Mouse (Mus musculus): ENCODE measurements around the gene BC030867. TPM values are rescaled to one million over a fixed set of nuclear protein-coding genes. Genes with fewer than 3 reads are reported as not detected.

Gene BC030867
- polyA plus RNA-seq (2012; rRNA removed): 2.3 and 2.4 TPM in 2 replicates

GRCm38 (mm10) chr11:102248630-102249230 lies at the start of gene BC030867:
Gene BC030867, plus strand, starts transcription at chr11:102248882.

GRCm38 (mm10) chr11:102230006-102230741 lies 18.5 kb upstream of the BC030867 start, which contains the start of gene Hdac5:
Gene Hdac5, minus strand, starts transcription at chr11:102230166.

GRCm38 (mm10) chr11:102268520-102269244 lies 20.0 kb downstream of the BC030867 start, which contains the start of gene Asb16:
Gene Asb16, plus strand, starts transcription at chr11:102268743.

GRCm38 (mm10) chr11:102284501-102285094 lies 35.9 kb downstream of the BC030867 start, which contains the start of gene Tmub2:
Gene Tmub2, plus strand, starts transcription at chr11:102284931.

GRCm38 (mm10) chr11:102296491-102297472 lies 48.1 kb downstream of the BC030867 start, which contains the start of gene Atxn7l3:
Gene Atxn7l3, minus strand, starts transcription at chr11:102296631.

Other genes starting within 250 kb of the BC030867 start
- gene Mpp3, start 220.4 kb upstream of the BC030867 start, polyA plus RNA-seq (2012; rRNA removed): 53.8 and 59.3 TPM in 2 replicates
- 0.12 and 0.24 TPM in 2 replicates for gene Cd300lg, start 207.4 kb upstream of the BC030867 start, polyA plus RNA-seq (2012; rRNA removed)
- gene Mpp2, start 160.4 kb upstream of the BC030867 start, polyA plus RNA-seq (2012; rRNA removed): 46.0 and 51.6 TPM in 2 replicates
- gene Ppy, start 147.6 kb upstream of the BC030867 start, polyA plus RNA-seq (2012; rRNA removed): not detected in 2 replicates
- gene Pyy, start 141.1 kb upstream of the BC030867 start, polyA plus RNA-seq (2012; rRNA removed): 1.9 TPM in 1 of 2 replicates, not detected in the other
- gene Nags, start 103.4 kb upstream of the BC030867 start, polyA plus RNA-seq (2012; rRNA removed): 0.08 and 0.16 TPM in 2 replicates
- gene Tmem101, start 92.5 kb upstream of the BC030867 start, polyA plus RNA-seq (2012; rRNA removed): 35.4 and 38.9 TPM in 2 replicates
- gene Lsm12, start 63.6 kb upstream of the BC030867 start, polyA plus RNA-seq (2012; rRNA removed): 39.0 and 39.7 TPM in 2 replicates
- gene G6pc3, start 59.3 kb upstream of the BC030867 start, polyA plus RNA-seq (2012; rRNA removed): 50.9 and 52.7 TPM in 2 replicates
- 94.4 and 132 TPM in 2 replicates for gene Hdac5, start 18.7 kb upstream of the BC030867 start, polyA plus RNA-seq (2012; rRNA removed)
- 1.0 and 1.2 TPM in 2 replicates for gene Asb16, start 19.9 kb downstream of the BC030867 start, polyA plus RNA-seq (2012; rRNA removed)
- gene Tmub2, start 36.0 kb downstream of the BC030867 start, polyA plus RNA-seq (2012; rRNA removed): 77.8 and 79.8 TPM in 2 replicates
- 106 and 114 TPM in 2 replicates for gene Atxn7l3, start 47.7 kb downstream of the BC030867 start, polyA plus RNA-seq (2012; rRNA removed)
- gene Ubtf, start 70.9 kb downstream of the BC030867 start, polyA plus RNA-seq (2012; rRNA removed): 68.0 and 70.0 TPM in 2 replicates
- gene Slc4a1, start 117.3 kb downstream of the BC030867 start, polyA plus RNA-seq (2012; rRNA removed): 0.25 TPM in 2 replicates
- gene Rundc3a, start 144.5 kb downstream of the BC030867 start, polyA plus RNA-seq (2012; rRNA removed): 256 and 280 TPM in 2 replicates
- gene Slc25a39, start 159.1 kb downstream of the BC030867 start, polyA plus RNA-seq (2012; rRNA removed): 84.9 and 86.1 TPM in 2 replicates
- gene Grn, start 181.4 kb downstream of the BC030867 start, polyA plus RNA-seq (2012; rRNA removed): 34.8 and 40.1 TPM in 2 replicates
- gene Fam171a2, start 198.8 kb downstream of the BC030867 start, polyA plus RNA-seq (2012; rRNA removed): 190 and 226 TPM in 2 replicates
- 6.3 and 7.6 TPM in 2 replicates for gene Itga2b, start 221.2 kb downstream of the BC030867 start, polyA plus RNA-seq (2012; rRNA removed)